Mouse (Mus musculus) hindbrain, embryonic 10.5 days (tissue): ENCODE results near the gene Satb1. TPM values are rescaled to one million over a fixed set of nuclear protein-coding genes. Genes with fewer than 3 reads are reported as not detected.

Experiments used
- DNase-seq: peaks from one replicate; pipeline ENCODE4 v3.0.0-alpha.2; 2017; ENCODE audit warnings: low spot score
- H3K27ac ChIP-seq: fragments of 300-500 bp; sonication (generic); 2 replicates; pipeline ENCODE4 v1.5.1; 2016; ENCODE audit warnings: mild to moderate bottlenecking, moderate library complexity
- H3K27me3 ChIP-seq: fragments of 300-500 bp; sonication (generic); 2 replicates; pipeline ENCODE4 v1.6.1; 2016; ENCODE audit warnings: mild to moderate bottlenecking; ENCODE audit not compliant: poor library complexity, insufficient read depth, severe bottlenecking
- H3K36me3 ChIP-seq: fragments of 300-500 bp; sonication (generic); 2 replicates; pipeline ENCODE4 v1.6.1; 2016; ENCODE audit warnings: mild to moderate bottlenecking, moderate library complexity
- H3K4me1 ChIP-seq: fragments of 300-500 bp; sonication (generic); replicated peaks from 2 replicates; pipeline ENCODE4 v1.6.1; 2016; ENCODE audit warnings: mild to moderate bottlenecking
- H3K4me3 ChIP-seq: fragments of 300-500 bp; sonication (generic); 2 replicates; pipeline ENCODE4 v1.5.1; 2016; ENCODE audit warnings: mild to moderate bottlenecking, moderate library complexity
- H3K9me3 ChIP-seq: fragments of 300-500 bp; sonication (generic); 2 replicates; pipeline ENCODE4 v1.6.1; 2016; ENCODE audit warnings: mild to moderate bottlenecking, moderate library complexity
- WGBS: fragments of 180-500 bp; shearing (Covaris S2); methylation state at CpG from one replicate; pipeline ENCODE4 v1.1.7; 2016; 5-methylcytosine and 5-hydroxymethylcytosine counted together
- polyA plus RNA-seq: library from polyadenylated mRNA; unstranded; fragments of >200 nt; fragmentation: Nextera tagmentation; extraction: Ambion mirVana; gene quantifications from 2 replicates; pipeline ENCODE4 v1.2.1, GENCODE M21; 2016

Gene Satb1
- polyA plus RNA-seq, 1 experiment from 2014 or later: 20.1 TPM

DNA sequence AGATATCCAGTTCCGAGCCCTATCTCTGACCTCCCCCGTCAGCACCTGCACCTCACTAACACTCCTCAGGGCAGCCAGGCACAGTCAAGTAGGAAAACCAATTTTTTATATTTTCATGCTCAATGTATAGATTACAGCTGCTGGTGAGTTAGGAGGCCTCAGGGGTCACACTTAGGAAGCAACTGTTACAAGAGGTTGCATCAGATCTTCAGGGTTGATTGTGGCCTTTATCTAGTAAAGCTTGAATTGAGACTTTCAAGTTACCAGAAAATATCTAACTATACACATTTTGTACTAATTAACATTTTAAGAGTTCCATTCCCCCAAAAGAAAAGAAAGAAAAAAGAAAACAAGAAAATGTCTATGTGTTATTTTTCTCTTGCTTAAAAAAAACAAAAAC, 47.0 kb downstream of the Satb1 start:
- Histone ChIP-seq H3K27me3 (no peaks in the 10 kb centered on the region), H3K4me1 (peaks cover 21% of the 10 kb centered on the region), H3K4me3 (no peak overlapping the region), H3K9me3 (no peaks in the 10 kb centered on the region), H3K27ac (no peak overlapping the region), H3K36me3 (peaks cover 51% of the 10 kb centered on the region)
- 84% methylated on average over 2 of the region's 2 CpGs for WGBS
- no peak for DNase-seq

GRCm38 (mm10) chr17:51784935-51785334, 48.2 kb downstream of the Satb1 start:
- peaks cover 10% of the 10 kb centered on the region for H3K4me1 ChIP-seq
- no peaks in the 10 kb centered on the region for H3K27me3 ChIP-seq
- no peaks in the 10 kb centered on the region for H3K9me3 ChIP-seq
- DNase-seq: no peak
- WGBS: 92% methylated on average over 9 of the region's 9 CpGs
- H3K27ac ChIP-seq: no peak overlapping the region
- H3K4me3 ChIP-seq: no peak overlapping the region
- peaks cover 52% of the 10 kb centered on the region for H3K36me3 ChIP-seq

DNA sequence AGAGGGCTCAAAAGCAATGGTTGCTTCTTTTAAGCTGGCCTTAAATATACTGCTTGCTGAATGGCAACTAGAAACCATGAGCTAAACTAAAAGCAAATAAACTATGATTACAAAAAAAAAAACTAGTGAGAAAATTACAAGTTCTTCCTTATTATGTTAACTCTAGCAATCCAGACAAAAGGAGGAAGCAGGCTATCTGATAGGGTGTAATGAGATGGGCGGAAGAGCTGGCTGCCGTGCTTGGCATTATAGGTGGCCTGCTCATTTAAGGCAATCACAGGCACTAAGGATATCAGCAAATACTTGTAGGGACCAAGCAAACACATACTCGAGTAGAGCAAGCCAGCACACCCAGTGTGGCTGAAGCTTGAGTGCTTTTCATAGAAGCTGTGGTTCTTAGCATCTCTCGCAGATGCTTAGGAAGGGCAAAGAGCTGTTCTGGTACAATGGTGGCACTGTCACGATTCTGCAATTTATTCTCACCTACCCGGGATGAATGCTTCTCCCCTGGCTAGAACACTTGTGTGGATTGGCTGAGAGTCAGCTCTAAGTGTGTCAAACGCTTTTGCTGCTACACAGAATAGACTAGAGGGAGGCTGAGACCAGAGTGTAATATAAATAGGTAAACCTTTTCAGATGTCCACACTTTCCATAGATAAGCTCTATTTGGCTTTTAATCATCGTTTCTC, 49.4 kb downstream of the Satb1 start:
- WGBS: 89% methylated on average over 8 of the region's 8 CpGs
- DNase-seq: no peak
- H3K27me3 ChIP-seq: no peaks in the 10 kb centered on the region
- H3K36me3 ChIP-seq: peaks cover 49% of the 10 kb centered on the region
- H3K27ac ChIP-seq: no peak overlapping the region
- H3K4me1 ChIP-seq: no peaks in the 10 kb centered on the region
- no peaks in the 10 kb centered on the region for H3K9me3 ChIP-seq
- no peak overlapping the region for H3K4me3 ChIP-seq

DNA sequence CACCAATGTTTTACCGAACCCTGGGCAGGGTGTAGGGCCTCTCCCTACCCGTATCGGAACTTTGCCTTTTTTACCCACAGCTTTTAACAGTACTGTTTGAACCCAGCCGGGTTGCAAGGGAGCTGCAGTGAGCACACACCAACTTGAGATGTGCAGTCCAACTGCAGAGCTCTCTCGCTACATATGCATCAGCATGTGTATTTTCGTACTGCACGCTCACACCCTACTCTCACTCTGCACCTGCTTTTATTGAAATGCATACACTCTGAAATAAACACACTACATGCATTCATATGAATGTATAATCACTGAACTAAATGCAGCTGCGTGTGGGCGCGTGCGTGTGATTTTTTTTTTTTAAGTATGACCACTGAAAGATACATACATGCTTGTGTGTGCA, 53.1 kb downstream of the Satb1 start:
- Histone ChIP-seq H3K4me1 (no peaks in the 10 kb centered on the region), H3K27ac (no peak overlapping the region), H3K27me3 (no peaks in the 10 kb centered on the region), H3K36me3 (peaks cover 44% of the 10 kb centered on the region), H3K4me3 (no peak overlapping the region), H3K9me3 (no peaks in the 10 kb centered on the region)
- 93% methylated on average over 11 of the region's 11 CpGs for WGBS
- DNase-seq: no peak

DNA sequence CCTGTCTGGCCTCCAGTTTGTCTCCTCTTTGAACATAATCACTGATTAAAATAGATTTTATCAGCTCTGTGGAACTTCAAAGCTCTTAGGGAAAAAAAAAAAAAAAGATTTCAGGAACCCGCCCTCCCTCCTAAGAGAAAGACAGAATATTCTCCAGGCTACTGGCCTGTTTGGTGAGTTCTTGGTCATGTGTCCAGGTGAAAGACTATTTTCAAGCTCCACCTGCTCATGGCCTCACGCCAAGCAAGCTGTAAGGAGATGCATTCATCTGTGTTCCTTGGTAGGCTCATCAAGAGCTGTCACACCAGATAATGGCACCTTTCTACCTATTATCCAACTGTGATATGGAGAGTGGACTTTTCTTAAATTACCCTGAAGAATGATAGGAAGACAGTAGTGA, 54.1 kb downstream of the Satb1 start:
- H3K4me3 ChIP-seq: no peak overlapping the region
- no peaks in the 10 kb centered on the region for H3K9me3 ChIP-seq
- H3K27me3 ChIP-seq: no peaks in the 10 kb centered on the region
- WGBS: 82% methylated on average over 2 of the region's 2 CpGs
- no peak for DNase-seq
- no peak overlapping the region for H3K27ac ChIP-seq
- no peaks in the 10 kb centered on the region for H3K4me1 ChIP-seq
- H3K36me3 ChIP-seq: peaks cover 45% of the 10 kb centered on the region

DNA sequence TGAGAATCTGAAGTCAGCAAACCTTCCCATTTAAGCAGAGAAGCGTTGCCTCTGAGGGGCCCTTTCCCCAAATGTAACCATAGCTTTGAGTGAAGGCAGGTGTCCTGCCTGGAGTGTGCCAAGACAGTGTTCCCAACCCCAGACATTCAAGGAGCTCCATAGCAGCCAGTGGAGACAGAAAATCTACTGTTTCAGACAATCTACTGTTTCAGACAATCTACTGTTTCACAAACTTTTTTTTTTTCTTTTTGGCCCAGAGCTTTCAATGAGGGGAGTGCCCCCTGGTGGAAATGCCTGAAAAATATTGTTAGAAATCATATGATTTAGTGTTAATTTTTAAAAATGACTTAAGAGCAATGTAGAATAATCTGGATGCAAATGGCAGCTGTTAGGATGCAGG, 55.3 kb downstream of the Satb1 start:
- no peaks in the 10 kb centered on the region for H3K27me3 ChIP-seq
- WGBS: 90% methylated on average over 1 of the region's 1 CpGs

DNA sequence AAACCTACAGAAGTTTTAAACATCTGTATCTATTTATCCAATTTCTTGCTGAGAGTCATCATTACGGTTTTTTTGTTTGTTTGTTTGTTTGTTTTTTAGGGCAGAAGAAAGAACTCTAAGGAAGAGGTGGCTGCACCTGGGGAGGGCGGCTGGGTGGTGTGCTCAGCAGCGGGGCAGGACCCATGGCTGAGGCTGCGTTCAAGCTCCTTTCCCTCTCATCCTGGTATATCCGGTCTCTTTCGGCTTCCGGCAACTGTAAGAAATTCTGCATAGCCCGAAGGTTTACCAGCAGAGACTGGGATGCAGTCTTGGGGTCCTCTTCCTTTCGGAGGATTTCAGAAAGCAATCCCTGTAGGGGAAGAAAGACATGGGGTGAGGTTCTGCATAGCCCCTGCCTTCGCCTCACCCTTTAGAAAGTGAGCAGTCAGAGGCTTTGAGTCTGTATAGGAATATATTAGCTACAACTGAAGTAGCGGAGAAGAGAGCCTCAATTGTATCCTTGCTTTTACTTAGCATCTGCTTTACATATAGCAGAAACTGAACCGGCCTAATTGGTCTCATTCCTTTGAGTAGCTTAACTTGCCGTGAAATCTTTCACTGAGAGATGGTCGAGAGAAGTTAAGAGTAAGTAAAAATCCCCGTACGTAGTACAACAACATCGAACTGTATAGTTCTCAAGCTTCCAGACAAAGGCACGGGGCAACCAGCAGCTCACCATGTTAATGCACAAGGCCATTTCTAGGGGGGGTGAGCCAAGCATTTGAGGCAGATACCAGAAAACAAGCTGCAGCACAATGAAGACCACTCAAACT, 57.8 kb downstream of the Satb1 start:
- no peak for DNase-seq
- H3K36me3 ChIP-seq: peaks cover 42% of the 10 kb centered on the region
- 77% methylated on average over 18 of the region's 18 CpGs for WGBS
- no peak overlapping the region for H3K27ac ChIP-seq
- no peaks in the 10 kb centered on the region for H3K4me1 ChIP-seq
- no peaks in the 10 kb centered on the region for H3K9me3 ChIP-seq
- no peak overlapping the region for H3K4me3 ChIP-seq
- H3K27me3 ChIP-seq: no peaks in the 10 kb centered on the region

More for the DNA sequence above, 55.3 kb downstream of the Satb1 start:
- H3K9me3 ChIP-seq: no peaks in the 10 kb centered on the region
- no peak overlapping the region for H3K4me3 ChIP-seq
- no peak overlapping the region for H3K27ac ChIP-seq
- H3K36me3 ChIP-seq: peaks cover 45% of the 10 kb centered on the region
- no peaks in the 10 kb centered on the region for H3K4me1 ChIP-seq
- DNase-seq: no peak

GRCm38 (mm10) chr17:51763600-51763999, 69.5 kb downstream of the Satb1 start:
- H3K36me3 ChIP-seq: peaks cover 61% of the 10 kb centered on the region
- H3K9me3 ChIP-seq: no peaks in the 10 kb centered on the region
- H3K27ac ChIP-seq: no peak overlapping the region; the same call in 1 of the 2 replicates
- H3K4me1 ChIP-seq: no peaks in the 10 kb centered on the region
- no peaks in the 10 kb centered on the region for H3K27me3 ChIP-seq
- no peak overlapping the region for H3K4me3 ChIP-seq
- 90% methylated on average over 8 of the region's 8 CpGs for WGBS
- no peak for DNase-seq

GRCm38 (mm10) chr17:51762503-51762902, 70.6 kb downstream of the Satb1 start:
- no peak overlapping the region for H3K4me3 ChIP-seq
- no peak overlapping the region for H3K27ac ChIP-seq
- H3K27me3 ChIP-seq: no peaks in the 10 kb centered on the region
- no peaks in the 10 kb centered on the region for H3K9me3 ChIP-seq
- WGBS: 87% methylated on average over 7 of the region's 7 CpGs
- no peaks in the 10 kb centered on the region for H3K4me1 ChIP-seq
- H3K36me3 ChIP-seq: peaks cover 64% of the 10 kb centered on the region
- DNase-seq: no peak

- Histone ChIP-seq H3K27me3 (no peaks in the 10 kb centered on the region), H3K27ac (no peak overlapping the region), H3K4me1 (no peaks in the 10 kb centered on the region), H3K36me3 (peaks cover 58% of the 10 kb centered on the region), H3K9me3 (no peaks in the 10 kb centered on the region), H3K4me3 (no peak overlapping the region)
- 85% methylated on average over 17 of the region's 17 CpGs for WGBS
- DNase-seq: no peak
Measured at GRCm38 (mm10) chr17:51760997-51761655, 72.0 kb downstream of the Satb1 start.

GRCm38 (mm10) chr17:51760251-51760887, 72.7 kb downstream of the Satb1 start:
- Histone ChIP-seq H3K4me3 (no peak overlapping the region), H3K27me3 (no peaks in the 10 kb centered on the region), H3K9me3 (no peaks in the 10 kb centered on the region), H3K27ac (no peak overlapping the region), H3K4me1 (no peaks in the 10 kb centered on the region), H3K36me3 (peaks cover 52% of the 10 kb centered on the region)
- no peak for DNase-seq
- 74% methylated on average over 17 of the region's 17 CpGs for WGBS

- DNase-seq: no peak
- no peak overlapping the region for H3K27ac ChIP-seq
- H3K27me3 ChIP-seq: no peaks in the 10 kb centered on the region
- 90% methylated on average over 4 of the region's 4 CpGs for WGBS
- H3K36me3 ChIP-seq: peaks cover 45% of the 10 kb centered on the region
- H3K4me3 ChIP-seq: no peak overlapping the region
- H3K4me1 ChIP-seq: no peaks in the 10 kb centered on the region
- H3K9me3 ChIP-seq: no peaks in the 10 kb centered on the region
Measured at GRCm38 (mm10) chr17:51759509-51759908, 73.6 kb downstream of the Satb1 start.
